Mouse (Mus musculus) olfactory bulb, adult 2 months (tissue): ENCODE data around the gene Ubr7.

ENCODE experiments used
- CTCF ChIP-seq: fragments of 200-500 bp; IDR thresholded peaks from 2 replicates; pipeline ENCODE4 v1.5.1; 2012; ENCODE audit warnings: low read depth, mild to moderate bottlenecking, low read length, moderate library complexity; ENCODE audit not compliant: insufficient read depth
- POLR2A ChIP-seq: fragments of 200-500 bp; IDR thresholded peaks from 2 replicates; pipeline ENCODE4 v1.6.1; 2012; ENCODE audit warnings: mild to moderate bottlenecking, low read depth, low read length, moderate library complexity; ENCODE audit not compliant: insufficient read depth

DNA sequence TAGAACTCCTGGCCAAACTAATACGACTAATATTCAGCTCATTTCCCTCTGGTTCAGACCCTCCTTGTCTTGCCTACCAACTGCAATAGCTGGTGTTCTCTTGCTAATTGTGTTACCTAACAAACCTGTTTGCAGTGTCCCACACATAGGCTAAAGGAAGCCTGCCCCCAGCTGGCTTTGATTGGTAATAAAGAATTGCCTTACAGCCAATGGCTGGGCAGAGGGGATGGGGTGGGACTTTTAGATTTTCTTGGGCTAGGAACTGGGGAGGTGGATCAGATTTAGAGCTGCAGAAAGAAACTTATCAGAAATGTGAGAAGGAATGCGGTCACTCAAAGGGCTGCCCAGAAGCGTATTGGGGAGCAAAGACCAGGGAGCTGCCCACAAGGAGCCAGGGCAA lies 21.7 kb downstream of the Ubr7 start:
- TF ChIP-seq POLR2A (no peak), CTCF (no peak)
